Mouse (Mus musculus) c-Kit-positive CD71-positive TER-119-negative erythroid progenitor cells, embryonic 14.5 days (primary cell): ENCODE data around the gene Kif16b.
"Not testable (repeated sequence)": the region's sequence is repeated elsewhere in the genome, so short reads cannot be mapped to it uniquely, and the experiment has no call there.

Experiments
- DNase-seq: peaks from one replicate; pipeline ENCODE4 v3.0.0-alpha.2; 2013; ENCODE audit warnings: low read depth

Gene Kif16b

DNA sequence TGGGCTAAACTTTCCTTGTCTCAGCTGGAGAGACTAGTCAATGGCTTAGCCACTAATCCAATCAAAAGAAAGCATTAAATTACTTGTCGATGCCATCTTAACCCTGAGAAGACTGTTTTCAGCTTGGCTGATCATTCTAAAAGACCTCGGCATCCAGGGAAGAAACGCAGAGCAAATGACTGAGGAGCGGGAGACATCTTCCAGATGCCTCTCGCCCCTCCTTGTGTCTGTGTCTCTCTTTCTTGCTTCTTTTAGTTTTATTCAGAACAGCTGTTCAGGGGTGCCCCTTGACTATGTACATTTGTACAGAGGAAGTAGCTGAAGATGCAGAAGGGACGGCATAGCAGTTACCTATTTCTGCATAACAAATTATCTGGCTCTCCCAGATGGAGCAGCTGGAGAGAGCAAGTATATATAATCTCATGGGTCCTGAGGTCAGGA lies 311.0 kb downstream of the Kif16b start:
- DNase-seq = no peak

DNA sequence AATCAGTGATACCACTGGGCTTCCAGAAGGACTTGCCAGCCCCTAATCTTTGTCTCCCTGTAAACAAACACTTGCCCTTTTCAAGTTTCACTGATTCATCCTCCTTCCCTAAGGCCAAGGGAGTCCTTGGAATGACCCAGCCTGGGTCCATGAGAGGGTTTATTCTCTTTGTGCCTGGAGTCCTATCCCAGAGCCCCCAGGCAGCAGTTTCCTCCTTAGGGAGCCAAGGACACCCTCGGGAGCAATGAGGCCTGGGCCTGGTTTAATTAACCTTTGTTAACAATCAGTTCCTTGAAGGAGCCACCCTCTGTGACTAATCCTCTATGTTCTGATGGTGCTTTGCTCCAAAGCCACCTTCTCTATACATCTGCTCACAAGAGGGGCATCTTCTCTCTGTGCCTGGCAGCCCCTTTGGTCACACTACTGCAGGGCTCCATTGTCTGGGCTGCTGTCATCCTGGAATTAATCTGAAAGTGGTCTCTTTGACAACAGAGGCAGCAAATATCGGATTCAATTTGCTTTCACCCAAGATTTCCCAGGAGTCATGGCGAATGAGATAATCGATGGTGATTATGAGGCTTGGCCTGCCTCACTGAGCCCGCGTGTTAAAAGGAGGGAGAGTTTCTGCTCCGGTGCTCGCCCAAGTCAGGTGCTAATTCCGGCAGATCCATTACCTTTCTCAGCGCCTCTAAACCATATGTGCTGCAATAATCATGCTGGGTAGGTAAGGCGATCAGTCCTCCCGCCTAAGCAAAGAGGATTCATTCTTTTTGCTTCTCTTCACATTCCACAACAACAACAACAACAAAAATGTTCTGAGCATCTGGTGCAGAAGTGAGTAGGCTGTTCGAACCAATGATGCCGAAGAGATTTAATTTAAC lies 311.7 kb downstream of the Kif16b start:
- no peak for DNase-seq

DNA sequence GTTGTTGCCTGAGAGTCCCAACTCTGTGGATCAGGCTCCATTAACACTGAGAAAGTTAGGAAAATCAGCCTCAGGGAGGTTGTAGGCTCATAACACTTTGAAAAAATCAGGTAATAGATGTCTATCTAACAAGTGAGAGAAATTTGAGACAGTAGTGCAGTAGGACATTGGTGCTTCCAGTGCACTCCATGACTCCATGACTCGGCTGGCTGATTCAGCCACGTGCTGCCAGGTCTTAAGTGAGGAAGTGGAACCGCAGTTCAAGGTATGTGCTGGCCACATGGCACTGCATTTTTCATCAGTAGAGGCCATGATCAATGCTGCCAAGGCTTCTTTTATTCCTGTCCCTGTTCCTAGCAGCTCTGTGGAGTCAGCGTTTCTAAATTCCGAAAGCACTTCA lies 315.5 kb downstream of the Kif16b start:
- DNase-seq = no peak

DNA sequence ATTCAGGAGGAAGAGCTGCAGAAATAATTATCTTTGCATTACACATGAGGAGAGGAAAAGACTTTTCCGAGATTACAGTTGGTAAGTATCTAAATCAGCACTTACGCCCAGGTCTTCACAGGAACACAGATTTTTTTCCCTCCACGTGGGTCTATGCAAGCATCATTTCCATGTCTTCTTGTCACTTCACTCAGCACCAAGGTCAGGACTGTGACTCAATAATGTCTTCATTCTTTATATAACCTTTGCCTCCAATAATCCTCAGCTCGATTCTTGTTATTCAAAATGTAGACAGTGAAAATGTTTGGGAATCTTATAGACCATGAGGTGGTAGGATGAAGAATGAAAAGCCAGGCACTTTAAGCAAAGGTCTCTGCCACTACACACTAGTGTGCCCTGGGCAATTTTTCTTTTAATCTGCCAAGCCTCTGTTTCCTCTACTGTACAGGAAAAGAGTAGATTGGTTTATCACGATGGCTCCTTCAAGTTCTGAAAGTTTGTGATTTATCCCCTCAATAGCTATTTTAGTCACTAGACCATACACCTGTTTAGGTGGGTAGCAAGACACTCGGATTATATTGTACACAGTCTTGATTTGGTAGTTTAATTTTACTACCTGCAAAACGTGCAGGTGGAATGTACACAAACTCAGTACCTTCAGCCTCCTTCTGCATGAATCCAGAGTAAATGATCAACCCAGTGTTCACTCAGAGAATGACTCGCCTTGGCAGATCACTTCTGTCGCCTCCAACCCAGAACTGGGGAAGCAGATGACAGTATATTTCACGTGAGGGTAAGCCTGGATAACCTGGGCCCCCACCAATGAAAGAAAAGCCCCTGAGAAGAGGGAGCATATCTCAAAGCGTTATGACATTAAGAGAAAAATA lies 316.2 kb downstream of the Kif16b start:
- no peak for DNase-seq

DNA sequence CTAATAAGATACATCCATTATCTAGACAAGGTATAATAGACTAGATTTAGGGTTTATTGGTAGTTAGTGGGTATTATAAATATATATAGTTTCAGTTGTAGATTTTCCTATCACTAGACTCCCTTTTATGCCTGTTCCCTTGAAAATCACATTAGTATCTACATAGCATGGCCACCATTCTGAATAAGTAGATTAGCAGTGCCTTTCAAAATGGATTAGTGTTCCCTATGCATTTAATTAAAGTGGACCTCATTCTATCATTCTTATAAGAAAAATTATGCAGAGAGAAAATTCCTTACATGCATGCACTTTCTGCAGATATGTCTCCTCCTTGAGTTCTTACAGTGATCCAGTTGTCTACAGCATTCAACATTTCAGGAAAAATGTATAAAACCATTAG lies 320.9 kb downstream of the Kif16b start:
- no peak for DNase-seq

DNA sequence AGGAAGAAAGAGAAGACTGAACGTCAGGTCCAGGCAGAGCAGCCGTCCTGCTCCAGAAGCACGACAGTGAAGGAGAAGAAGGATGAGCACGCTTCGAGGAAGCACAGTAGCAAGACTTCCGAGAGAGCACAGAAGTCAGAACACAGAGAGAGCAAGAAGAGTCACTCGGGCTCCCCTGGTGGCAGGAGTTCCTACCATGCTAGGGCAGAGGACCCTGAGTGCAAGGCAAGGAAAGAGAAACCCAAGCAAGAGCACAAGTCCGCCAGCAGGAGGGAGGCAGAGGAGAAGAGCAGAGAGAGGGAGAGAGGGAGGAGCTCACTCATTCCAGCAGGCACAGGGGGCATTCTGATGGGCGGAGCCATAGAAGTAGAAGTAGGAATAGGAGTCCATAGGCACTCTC lies 323.9 kb downstream of the Kif16b start:
- DNase-seq = not testable (repeated sequence)

DNA sequence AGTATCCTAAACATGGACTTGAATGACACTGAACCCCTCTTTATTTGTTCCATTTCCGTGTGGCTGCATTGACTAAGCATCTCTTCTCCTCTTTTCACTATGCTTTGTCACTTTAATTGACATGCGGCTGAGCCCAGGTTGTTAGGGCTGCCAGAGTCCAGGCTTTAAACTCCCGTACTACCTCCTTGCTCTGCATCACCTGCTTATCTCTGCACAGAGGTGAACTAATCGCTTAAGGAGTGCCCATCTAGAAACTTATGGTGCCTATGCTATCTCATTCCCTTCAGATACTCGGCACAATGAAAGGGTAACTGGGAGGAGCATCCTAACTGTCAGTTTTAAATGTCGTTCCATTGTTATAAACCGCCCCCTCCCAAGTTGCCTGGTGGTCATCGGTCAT lies 331.6 kb downstream of the Kif16b start:
- no peak for DNase-seq
